Mouse (Mus musculus) left cerebral cortex, adult 9 months (tissue): Measurements from ENCODE around the gene Dok1.
A peak's percentile ranks its signal among the peaks of the same experiment; 100 is the strongest.

ENCODE experiments used
- DNase-seq, 2 experiments: peaks; one replicate each; pipeline ENCODE4 v3.0.0; 2022; ENCODE audit warnings: low spot score in 2 of 2

Dok1 gene

DNA sequence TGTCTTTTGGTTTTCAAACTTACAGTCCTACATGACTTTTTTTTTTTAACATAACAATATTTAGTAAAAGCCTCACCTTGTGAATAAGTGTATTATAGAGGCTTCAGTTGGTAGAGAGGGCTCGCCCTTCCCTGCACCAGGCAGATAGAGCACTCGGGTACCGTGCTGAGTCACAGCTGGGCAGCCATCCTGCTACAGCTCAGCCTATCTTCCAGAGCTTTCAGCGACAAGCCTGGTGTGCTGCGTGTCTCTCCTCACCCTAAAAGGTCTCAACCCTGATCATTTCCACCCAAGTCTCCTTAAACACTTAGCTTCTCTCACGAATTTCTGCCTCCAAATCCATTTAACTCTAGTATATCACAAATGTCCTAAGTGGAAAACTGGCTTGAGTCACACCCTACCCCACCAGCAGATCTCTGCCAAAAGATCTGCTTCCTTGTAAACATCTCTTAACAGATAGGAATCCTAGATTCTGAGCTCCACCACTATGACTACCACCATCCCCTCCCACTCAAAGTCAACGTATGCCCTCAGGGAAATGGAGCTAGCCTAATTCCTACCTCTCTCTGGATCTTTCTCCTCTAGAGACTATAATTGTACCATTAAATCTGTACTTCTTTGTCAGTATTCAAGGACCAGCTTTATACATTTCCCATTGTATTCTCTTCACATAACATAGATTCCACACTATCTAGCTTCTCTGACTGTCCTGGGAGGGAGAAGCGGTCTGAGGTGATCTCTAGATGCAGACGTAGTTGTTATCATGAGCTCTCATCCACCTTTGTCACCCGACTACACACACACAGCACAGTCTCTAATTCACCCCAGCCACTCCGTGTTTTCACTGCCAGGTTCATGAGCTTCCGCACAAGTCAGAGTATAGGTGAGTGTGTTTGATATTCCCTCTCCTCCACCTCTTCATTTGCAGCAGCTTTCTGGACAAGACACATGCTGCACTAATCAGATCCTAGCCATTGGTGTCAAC is 18.5 kb downstream of the Dok1 start:
- no peak for DNase-seq

DNA sequence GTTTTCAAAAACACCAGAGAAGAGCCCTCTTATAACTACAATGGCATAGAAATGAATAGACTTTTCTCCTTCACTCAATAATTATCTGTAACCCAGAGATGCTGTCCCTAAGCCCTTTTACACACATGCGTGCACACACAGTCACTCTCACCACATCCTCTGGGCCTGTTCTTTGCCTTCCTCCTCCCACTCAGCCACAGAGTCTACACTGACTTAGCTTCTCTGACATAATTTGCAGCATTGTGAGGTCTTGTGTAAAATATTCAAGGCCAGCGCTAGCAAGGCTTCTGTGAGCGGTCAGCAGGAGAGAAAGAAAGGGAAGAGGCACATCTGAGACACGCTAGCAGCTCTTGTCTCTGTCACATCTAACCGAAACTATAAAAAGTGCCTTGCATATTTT is 19.8 kb downstream of the Dok1 start:
- no peak for DNase-seq

DNA sequence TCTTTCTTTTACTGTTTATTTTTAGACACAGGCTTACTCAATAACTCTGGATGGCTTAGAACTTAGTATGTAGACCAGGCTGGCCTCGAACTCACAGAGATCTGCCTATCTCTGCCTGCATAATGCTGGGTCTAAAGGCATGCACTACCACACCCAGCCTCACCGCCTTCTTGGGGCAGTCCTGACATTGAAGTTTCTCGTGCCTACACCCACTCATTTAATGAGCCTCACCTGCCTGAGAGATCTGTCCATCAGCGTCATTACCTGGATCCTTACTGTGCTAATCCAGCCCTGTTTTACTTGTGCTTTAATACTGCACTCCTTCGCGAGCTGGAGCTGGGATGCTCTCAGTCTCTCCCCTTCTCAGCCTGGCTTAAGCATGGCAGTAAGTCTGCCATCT is 21.5 kb downstream of the Dok1 start:
- no peak for DNase-seq

DNA sequence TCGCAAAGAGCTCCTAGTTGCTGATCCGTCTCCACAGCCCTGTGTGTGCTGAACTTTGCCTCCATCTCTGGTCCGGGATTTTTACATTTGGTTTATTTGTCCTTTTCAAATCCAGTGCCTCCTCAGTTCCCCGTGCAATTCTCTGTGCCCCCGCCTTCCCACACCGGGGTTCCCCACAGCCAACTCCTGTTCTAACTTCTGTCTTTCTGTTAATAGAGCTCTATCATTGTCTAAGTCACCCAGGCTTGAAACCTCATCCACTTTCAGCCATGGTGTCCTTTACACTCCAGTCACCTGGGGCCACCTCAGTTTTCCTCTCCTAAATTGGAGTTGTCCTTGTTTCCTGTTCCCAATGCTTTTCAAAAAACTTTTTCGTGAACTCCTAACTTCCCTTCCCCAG is 22.0 kb downstream of the Dok1 start:
- no peak for DNase-seq

- DNase-seq = no peak
These were observed 23.3 kb downstream of the Dok1 start for GRCm38 (mm10) chr6:83010010-83010409.

GRCm38 (mm10) chr6:83008659-83009058 is 24.6 kb downstream of the Dok1 start:
- no peak for DNase-seq

GRCm38 (mm10) chr6:83006114-83006513 is 27.2 kb downstream of the Dok1 start:
- no peak for DNase-seq

- no peak for DNase-seq
These were observed 27.7 kb downstream of the Dok1 start for GRCm38 (mm10) chr6:83005444-83006011.

GRCm38 (mm10) chr6:83004872-83005271 is 28.4 kb downstream of the Dok1 start:
- DNase-seq = peak; percentile 15 to 28

GRCm38 (mm10) chr6:83004309-83004708 is 29.0 kb downstream of the Dok1 start:
- DNase-seq = no peak

- DNase-seq = no peak
These were observed 29.4 kb downstream of the Dok1 start for GRCm38 (mm10) chr6:83003850-83004249.

DNA sequence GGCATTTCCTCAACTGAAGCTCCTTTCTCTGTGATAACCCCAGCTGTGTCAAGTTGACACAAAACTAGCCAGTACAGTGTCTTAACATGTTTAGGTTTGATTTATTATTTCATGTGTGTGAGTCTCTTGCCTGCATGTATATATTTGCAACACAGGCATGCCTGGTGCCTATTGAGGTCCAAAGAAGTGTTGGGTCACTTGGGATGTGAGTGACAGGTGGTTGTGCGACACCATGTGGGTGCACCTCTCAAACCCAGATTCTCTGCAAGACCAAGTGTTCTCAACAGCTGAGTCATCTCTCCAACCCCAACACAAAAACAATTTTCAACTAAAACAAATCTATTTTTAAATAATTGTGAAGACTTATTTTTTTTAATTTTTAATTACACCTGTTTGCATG is 30.2 kb downstream of the Dok1 start:
- DNase-seq = no peak

- no peak for DNase-seq
These were observed 33.3 kb downstream of the Dok1 start for GRCm38 (mm10) chr6:82999986-83000385.

GRCm38 (mm10) chr6:82998326-82998725 is 34.9 kb downstream of the Dok1 start:
- DNase-seq = no peak

GRCm38 (mm10) chr6:82997511-82998102 is 35.7 kb downstream of the Dok1 start:
- DNase-seq = peak; percentile 18 to 23

DNA sequence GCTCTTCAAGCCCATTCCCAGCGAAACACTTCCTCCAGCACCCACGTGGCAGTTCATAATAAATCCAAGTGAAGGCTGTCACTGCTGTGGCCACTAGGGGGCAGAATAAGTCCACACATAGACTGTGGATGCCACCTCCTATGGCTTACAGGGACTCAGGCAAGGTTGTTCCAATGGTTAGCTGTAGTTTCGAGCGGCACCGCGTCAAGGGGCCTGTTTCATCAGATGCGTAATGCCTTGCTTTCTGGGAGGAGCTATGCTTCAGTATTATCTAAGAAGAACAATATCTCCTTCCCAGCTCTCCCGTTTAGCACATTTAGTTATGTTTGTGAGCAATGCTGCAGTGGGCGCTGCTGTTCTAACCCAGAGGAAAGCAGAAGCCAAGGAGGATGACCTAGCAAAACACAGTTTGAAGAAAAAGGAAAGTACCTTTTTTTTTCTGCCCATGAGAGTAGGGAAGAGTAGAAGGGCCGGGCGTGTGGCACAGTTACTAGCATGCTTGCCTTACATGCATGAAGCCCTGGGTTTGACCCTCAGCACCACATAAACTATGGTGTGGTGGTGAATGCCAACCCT is 36.4 kb downstream of the Dok1 start:
- peak; percentile 86 to 97 for DNase-seq

DNA sequence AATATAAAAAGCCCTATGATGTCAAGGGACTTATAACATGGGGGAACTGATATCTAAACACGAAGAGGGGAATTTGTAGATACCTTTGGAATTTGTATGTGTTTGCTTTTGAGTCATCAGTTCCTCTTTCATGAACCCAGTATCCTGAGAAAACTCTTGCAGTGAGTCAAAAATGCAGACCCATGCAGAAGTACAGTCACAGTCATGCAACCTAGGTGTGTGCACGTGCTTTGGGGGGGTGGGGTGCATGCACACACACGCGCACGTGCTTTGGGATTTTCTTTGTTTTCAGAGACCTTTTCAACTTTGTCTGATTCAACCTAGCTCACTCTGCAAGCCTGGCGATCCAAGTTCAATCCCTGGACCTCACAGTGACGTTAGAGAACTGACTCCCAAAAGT is 38.9 kb downstream of the Dok1 start:
- DNase-seq = no peak

GRCm38 (mm10) chr6:82993696-82994095 is 39.6 kb downstream of the Dok1 start:
- DNase-seq = no peak

DNA sequence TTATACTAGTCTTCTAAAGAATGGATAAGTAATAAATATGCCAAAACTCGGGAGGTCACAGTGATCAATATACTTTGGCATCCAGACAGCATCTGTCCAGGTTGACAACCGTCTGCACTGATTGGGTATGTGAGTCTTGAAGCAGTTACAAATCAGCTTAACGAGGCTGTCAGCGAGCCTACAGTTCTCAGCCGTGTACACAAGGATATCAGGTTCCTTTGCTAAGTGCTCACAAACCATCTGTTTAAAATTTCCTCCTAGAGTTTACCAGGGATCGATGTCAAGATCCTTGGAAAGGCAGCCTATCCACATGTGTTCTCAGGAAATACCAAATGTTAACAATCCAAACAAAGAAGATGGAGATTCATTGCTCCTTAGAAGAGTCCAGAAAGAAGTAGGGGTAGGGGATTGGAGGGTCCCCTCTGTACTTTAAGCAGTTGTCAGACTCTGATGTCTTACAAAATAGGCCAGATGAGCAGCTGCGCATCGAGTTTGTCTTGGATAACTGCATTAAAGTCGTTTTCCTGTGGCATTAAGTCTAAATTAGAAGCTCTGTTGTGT is 45.8 kb downstream of the Dok1 start:
- DNase-seq = no peak
